In the genomic region with DNA sequence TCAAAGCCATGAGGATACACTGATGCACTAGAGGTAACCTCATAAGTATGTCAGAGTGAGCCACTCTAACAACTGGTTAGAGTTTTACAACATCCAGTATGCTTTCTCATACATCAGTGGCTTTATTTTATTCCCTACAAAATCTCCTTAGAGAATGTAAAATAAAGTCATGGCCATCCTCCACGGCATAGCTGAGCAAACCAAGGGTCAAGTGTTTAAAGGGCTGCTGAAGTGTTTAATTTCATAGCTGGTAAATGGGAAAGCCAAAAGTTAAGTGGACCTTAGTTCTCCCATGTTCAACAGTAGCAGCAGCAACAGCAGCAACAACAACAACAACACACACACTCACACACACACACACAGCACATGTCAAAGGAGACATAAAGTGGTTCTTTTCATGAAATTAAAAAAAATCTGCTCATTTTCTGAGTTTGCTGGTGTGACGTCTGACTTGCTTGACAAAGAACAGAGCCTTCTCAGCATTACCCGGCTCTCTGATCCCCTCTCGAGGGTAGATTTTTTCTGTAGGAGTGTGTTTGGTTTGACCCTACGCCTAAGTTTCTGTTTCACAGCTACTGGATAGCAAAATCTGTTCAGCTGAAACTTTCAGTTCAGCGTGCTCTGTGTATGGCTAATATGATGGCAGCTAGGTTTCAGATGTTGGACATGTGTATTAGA, we compare ENCODE assay signal across 23 mouse cellular contexts.
DNase-seq lines count a peak whose midpoint lies in the region; ATAC-seq and TF ChIP-seq lines count a peak whose summit lies in the region.
"Had no signal": no experiment of that assay in that cellular context is flagged by ENCODE, and none has a peak within 500 bp of the region (broad histone marks: within the 10 kb centered on the region; RNA-seq: fewer than 3 reads in every experiment).

No protein-coding gene starts in this region.

- H3K9me3 ChIP-seq in kidney, postnatal 0 days (replicated peaks; ENCODE audit: low read length) = no peaks in the 10 kb centered on the region
- H3K9me3 ChIP-seq in midbrain, embryonic 11.5 days (ENCODE audit: control insufficient read depth, low read length) = no peaks in the 10 kb centered on the region
- H3K9me3 ChIP-seq in midbrain, embryonic 16.5 days (replicated peaks; ENCODE audit: control insufficient read depth, low read length, poor library complexity, severe bottlenecking) = no peaks in the 10 kb centered on the region
- no peaks in the 10 kb centered on the region for H3K9me3 ChIP-seq in limb, embryonic 11.5 days (ENCODE audit: control insufficient read depth, low read length)
- no peaks in the 10 kb centered on the region for H3K9me3 ChIP-seq in kidney, embryonic 15.5 days (replicated peaks)
- H3K9me3 ChIP-seq: embryonic facial prominence, embryonic 12.5 days; forebrain, embryonic 12.5 days; heart, embryonic 10.5 days; neural tube, embryonic 12.5 days had no signal

- H3K4me3 ChIP-seq in kidney, postnatal 0 days (replicated peaks; ENCODE audit: low read depth, low read length) = no peak overlapping the region
- no peak overlapping the region for H3K4me3 ChIP-seq in midbrain, embryonic 11.5 days (ENCODE audit: low read depth, low read length)
- no peak overlapping the region for H3K4me3 ChIP-seq in midbrain, embryonic 16.5 days (ENCODE audit: low read depth, low read length)
- no peak overlapping the region for H3K4me3 ChIP-seq in limb, embryonic 11.5 days (ENCODE audit: low read depth, low read length)
- H3K4me3 ChIP-seq in kidney, embryonic 15.5 days (replicated peaks) = no peak overlapping the region
- H3K4me3 ChIP-seq: embryonic facial prominence, embryonic 12.5 days; erythroblast, embryonic 14.5 days; forebrain, embryonic 12.5 days; heart, embryonic 10.5 days; left cerebral cortex, adult 2 months; megakaryocyte, embryonic 14.5 days; neural tube, embryonic 12.5 days had no signal

- H3K4me2 ChIP-seq in kidney, postnatal 0 days (ENCODE audit: low read length) = no peak overlapping the region
- H3K4me2 ChIP-seq in midbrain, embryonic 11.5 days = no peak overlapping the region
- H3K4me2 ChIP-seq in midbrain, embryonic 16.5 days (ENCODE audit: low read length) = no peak overlapping the region
- no peak overlapping the region for H3K4me2 ChIP-seq in limb, embryonic 11.5 days (ENCODE audit: low read depth, severe bottlenecking)
- no peak overlapping the region for H3K4me2 ChIP-seq in kidney, embryonic 15.5 days
- H3K4me2 ChIP-seq: embryonic facial prominence, embryonic 12.5 days; forebrain, embryonic 12.5 days; neural tube, embryonic 12.5 days had no signal

- TF ChIP-seq CTCF in kidney, postnatal 0 days (IDR thresholded peaks at IDR 0.05; ENCODE audit: low read depth) = no peak

- no peak overlapping the region for H3K9ac ChIP-seq in kidney, postnatal 0 days (ENCODE audit: low read depth, low read length)
- no peak overlapping the region for H3K9ac ChIP-seq in midbrain, embryonic 11.5 days (ENCODE audit: low read length)
- no peak overlapping the region for H3K9ac ChIP-seq in midbrain, embryonic 16.5 days (ENCODE audit: low read depth, low read length)
- no peak overlapping the region for H3K9ac ChIP-seq in limb, embryonic 11.5 days (ENCODE audit: low read length)
- H3K9ac ChIP-seq in kidney, embryonic 15.5 days = no peak overlapping the region
- H3K9ac ChIP-seq: embryonic facial prominence, embryonic 12.5 days; forebrain, embryonic 12.5 days; neural tube, embryonic 12.5 days had no signal

- no peak overlapping the region for H3K27ac ChIP-seq in kidney, postnatal 0 days
- no peak overlapping the region for H3K27ac ChIP-seq in midbrain, embryonic 11.5 days (ENCODE audit: low read depth, low read length)
- no peak overlapping the region for H3K27ac ChIP-seq in midbrain, embryonic 16.5 days (ENCODE audit: low read length)
- no peak overlapping the region for H3K27ac ChIP-seq in limb, embryonic 11.5 days (replicated peaks; ENCODE audit: low read depth, low read length)
- H3K27ac ChIP-seq in kidney, embryonic 15.5 days = no peak overlapping the region
- H3K27ac ChIP-seq: embryonic facial prominence, embryonic 12.5 days; forebrain, embryonic 12.5 days; heart, embryonic 10.5 days; hindbrain, postnatal 0 days; left cerebral cortex, adult 2 months; neural tube, embryonic 12.5 days had no signal

- no peaks in the 10 kb centered on the region for H3K36me3 ChIP-seq in kidney, postnatal 0 days (ENCODE audit: insufficient read depth, low read length)
- no peaks in the 10 kb centered on the region for H3K36me3 ChIP-seq in midbrain, embryonic 11.5 days (ENCODE audit: control insufficient read depth, insufficient read depth, low read length)
- no peaks in the 10 kb centered on the region for H3K36me3 ChIP-seq in midbrain, embryonic 16.5 days (ENCODE audit: control insufficient read depth, insufficient read depth, low read length)
- no peaks in the 10 kb centered on the region for H3K36me3 ChIP-seq in limb, embryonic 11.5 days (ENCODE audit: control insufficient read depth, insufficient read depth, low read length)
- no peaks in the 10 kb centered on the region for H3K36me3 ChIP-seq in kidney, embryonic 15.5 days
- H3K36me3 ChIP-seq: embryonic facial prominence, embryonic 12.5 days; forebrain, embryonic 12.5 days; heart, embryonic 10.5 days; neural tube, embryonic 12.5 days had no signal

- H3K4me1 ChIP-seq in kidney, postnatal 0 days (replicated peaks; ENCODE audit: insufficient read depth, low read length) = no peaks in the 10 kb centered on the region
- no peaks in the 10 kb centered on the region for H3K4me1 ChIP-seq in midbrain, embryonic 11.5 days (ENCODE audit: control insufficient read depth, insufficient read depth, low read length)
- H3K4me1 ChIP-seq in midbrain, embryonic 16.5 days (ENCODE audit: control insufficient read depth, insufficient read depth, low read length) = no peaks in the 10 kb centered on the region
- H3K4me1 ChIP-seq in limb, embryonic 11.5 days (ENCODE audit: control insufficient read depth, insufficient read depth, low read length) = no peaks in the 10 kb centered on the region
- no peaks in the 10 kb centered on the region for H3K4me1 ChIP-seq in kidney, embryonic 15.5 days
- H3K4me1 ChIP-seq: embryonic facial prominence, embryonic 12.5 days; forebrain, embryonic 12.5 days; heart, embryonic 10.5 days; megakaryocyte, embryonic 14.5 days; neural tube, embryonic 12.5 days had no signal

- DNase-seq in kidney, postnatal 0 days (ENCODE audit: low spot score) = peak; percentile 6
- no peak for DNase-seq in kidney, postnatal 4 days
- peak; percentile 44 for DNase-seq in midbrain, embryonic 11.5 days (ENCODE audit: low spot score, missing footprints)
- DNase-seq in limb, embryonic 11.5 days (ENCODE audit: low spot score) = peak; percentile 24
- DNase-seq: adrenal gland, adult 8-10 months; B cell, adult 2 months; cerebellum, adult 18-20 months; cerebellum, postnatal 14 days; heart, postnatal 10 days; midbrain, embryonic 14.5 days; retina, postnatal 1 day had no signal

- no peaks in the 10 kb centered on the region for H3K27me3 ChIP-seq in kidney, postnatal 0 days (ENCODE audit: insufficient read depth, low read length)
- H3K27me3 ChIP-seq in midbrain, embryonic 11.5 days (ENCODE audit: control insufficient read depth, insufficient read depth, low read length) = no peaks in the 10 kb centered on the region
- no peaks in the 10 kb centered on the region for H3K27me3 ChIP-seq in midbrain, embryonic 16.5 days (ENCODE audit: control insufficient read depth, insufficient read depth, low read depth, low read length)
- no peaks in the 10 kb centered on the region for H3K27me3 ChIP-seq in limb, embryonic 11.5 days (ENCODE audit: control insufficient read depth, insufficient read depth, low read length)
- no peaks in the 10 kb centered on the region for H3K27me3 ChIP-seq in kidney, embryonic 15.5 days
- H3K27me3 ChIP-seq: embryonic facial prominence, embryonic 12.5 days; forebrain, embryonic 12.5 days; megakaryocyte, embryonic 14.5 days; neural tube, embryonic 12.5 days had no signal

- ATAC-seq in kidney, postnatal 0 days (replicated peaks; ENCODE audit: low FRiP score, low read depth) = no peak
- no peak for ATAC-seq in midbrain, embryonic 11.5 days (ENCODE audit: low FRiP score)
- ATAC-seq in midbrain, embryonic 16.5 days = no peak
- no peak for ATAC-seq in limb, embryonic 11.5 days (ENCODE audit: insufficient number of reproducible peaks, low FRiP score, low TSS enrichment, low read depth)
- no peak for ATAC-seq in frontal cortex, adult (ENCODE audit: low TSS enrichment)
- no peak for ATAC-seq in kidney, embryonic 15.5 days (replicated peaks; ENCODE audit: low FRiP score)
- ATAC-seq: hindbrain, postnatal 0 days; intestine, postnatal 0 days had no signal

- WGBS in kidney, postnatal 0 days = 35% methylated on average over 6 of the region's 6 CpGs
- WGBS in midbrain, embryonic 11.5 days = 79% methylated on average over 6 of the region's 6 CpGs
- 75% methylated on average over 6 of the region's 6 CpGs for WGBS in midbrain, embryonic 16.5 days
- 43% methylated on average over 6 of the region's 6 CpGs for WGBS in limb, embryonic 11.5 days
- WGBS in kidney, embryonic 15.5 days = 42% methylated on average over 6 of the region's 6 CpGs

Comparison
In these comparisons a context has a peak if more than half of its experiments do, and no peak if none do; other contexts are left out.
1. DNase-seq: peak in kidney, postnatal 0 days (single experiment), midbrain, embryonic 11.5 days (single experiment) and limb, embryonic 11.5 days (single experiment); none in kidney, postnatal 4 days (0 of 2).